Mouse (Mus musculus): Measurements from ENCODE around the gene Fam107a.

DNA sequence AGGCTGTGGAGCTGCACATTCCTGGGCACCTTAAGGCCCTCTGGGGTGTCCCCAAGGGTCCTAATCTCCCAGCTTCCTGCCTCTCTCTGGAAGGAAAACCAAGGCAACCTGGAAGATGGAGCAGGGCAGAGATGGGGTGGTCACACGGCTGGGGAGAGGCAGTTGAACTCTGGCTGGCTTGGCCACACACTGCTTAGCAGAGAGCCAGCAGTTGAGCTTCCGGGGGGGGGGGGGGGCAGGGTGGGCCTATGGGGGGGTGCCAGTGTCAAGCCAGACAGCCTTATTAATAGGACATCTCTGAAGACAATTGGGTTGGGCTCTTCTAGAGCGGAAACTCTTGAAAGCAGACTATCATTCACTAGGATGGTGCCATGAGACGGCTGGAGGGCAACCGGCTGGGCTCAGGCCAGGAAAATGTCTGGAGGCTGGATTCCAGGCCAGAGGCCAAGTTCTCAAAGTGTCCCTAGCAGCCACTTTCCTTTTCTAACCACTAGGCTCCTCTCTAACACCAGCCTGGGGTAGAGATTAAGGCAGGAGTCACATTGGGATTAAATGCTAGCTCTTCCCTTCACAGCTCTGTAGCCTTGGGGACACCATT, 24.8 kb upstream of the Fam107a start:
- TF ChIP-seq POLR2A (IDR thresholded peaks at IDR 0.05; ENCODE audit: borderline replicate concordance, low read depth, low read length) = no peak
- TF ChIP-seq CTCF (IDR thresholded peaks at IDR 0.05; ENCODE audit: low read depth, low read length) = no peak

All from bone marrow macrophage, adult 2 months (primary cell).